Mouse (Mus musculus) heart, adult 9 months (tissue): ENCODE measurements at regions not wholly inside any gene's neighbourhood (a gene's known extent, or its start where the extent isn't known, plus 50 kb on each side); places are given as distances from the start of the nearest gene placed in this dataset.

Experiments used
- DNase-seq, 2 experiments: peaks; one replicate each; pipeline ENCODE4 v3.0.0; 2022; ENCODE audit warnings: low spot score in 2 of 2

DNA sequence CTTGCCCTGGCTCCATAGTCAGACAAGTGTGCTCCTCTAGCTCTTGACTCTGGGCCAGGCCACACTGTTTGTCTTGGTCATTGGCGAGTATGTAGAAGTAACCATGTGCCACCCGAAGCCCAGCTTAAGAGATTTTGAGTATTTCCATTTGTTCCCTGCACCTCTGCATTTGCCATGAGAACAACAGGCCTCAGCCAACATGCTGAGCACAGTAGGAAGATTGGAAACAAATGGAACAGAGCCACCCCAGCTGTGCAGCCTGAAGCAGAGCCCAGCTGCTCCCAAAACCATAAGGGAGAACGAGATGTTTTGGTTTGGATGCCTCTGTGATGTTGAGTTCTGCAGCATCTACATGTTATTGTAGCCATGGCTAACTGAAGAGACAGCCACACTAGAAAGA lies 433.1 kb upstream of the Gm6657 start:
- DNase-seq: peak; percentile 21 to 48

DNA sequence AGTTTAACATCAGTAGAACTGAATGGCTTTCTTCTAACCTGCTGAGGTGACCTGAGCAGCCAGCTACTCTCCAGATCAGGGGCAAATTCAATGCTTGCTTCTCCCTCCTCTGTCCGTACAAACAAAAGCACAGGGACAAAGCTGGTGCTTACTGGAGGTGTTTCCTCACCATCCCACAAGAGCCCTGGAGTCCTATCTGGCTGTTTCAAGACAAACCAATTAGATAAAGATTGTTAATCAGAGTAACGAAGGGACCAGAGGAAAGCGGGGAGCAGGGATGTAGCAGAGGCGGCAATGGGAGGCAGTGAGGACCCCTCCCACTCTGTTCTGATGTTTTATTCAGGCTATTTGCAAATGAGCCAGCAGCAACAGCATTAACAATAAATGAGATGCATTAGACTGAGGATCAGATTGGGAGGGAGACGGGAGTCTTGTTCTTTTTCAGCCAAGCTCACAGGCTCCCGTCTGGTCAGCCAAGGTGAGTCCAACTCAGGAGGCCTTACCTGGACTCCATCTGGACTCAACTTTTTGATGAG lies 418.0 kb upstream of the Gm6657 start:
- no peak for DNase-seq

DNA sequence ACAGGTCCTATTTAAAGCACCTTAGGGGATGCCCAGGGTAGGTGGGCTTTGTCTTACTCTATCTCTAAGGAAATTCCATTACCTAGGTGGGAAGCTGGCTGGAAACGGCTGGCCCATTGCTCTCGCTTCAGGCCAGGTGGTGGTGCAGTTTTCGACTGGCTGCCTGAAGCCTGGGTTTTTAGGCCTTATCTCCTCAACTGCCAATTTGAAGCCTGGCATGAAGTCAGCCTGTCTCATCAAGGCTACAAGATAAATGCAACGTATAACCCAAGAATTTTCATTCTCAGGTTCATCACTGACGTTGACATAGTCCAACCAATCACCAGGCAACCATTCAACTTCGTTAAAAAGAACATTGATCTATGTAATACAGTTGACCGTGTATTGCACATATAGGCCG lies 417.3 kb upstream of the Gm6657 start:
- no peak for DNase-seq

DNA sequence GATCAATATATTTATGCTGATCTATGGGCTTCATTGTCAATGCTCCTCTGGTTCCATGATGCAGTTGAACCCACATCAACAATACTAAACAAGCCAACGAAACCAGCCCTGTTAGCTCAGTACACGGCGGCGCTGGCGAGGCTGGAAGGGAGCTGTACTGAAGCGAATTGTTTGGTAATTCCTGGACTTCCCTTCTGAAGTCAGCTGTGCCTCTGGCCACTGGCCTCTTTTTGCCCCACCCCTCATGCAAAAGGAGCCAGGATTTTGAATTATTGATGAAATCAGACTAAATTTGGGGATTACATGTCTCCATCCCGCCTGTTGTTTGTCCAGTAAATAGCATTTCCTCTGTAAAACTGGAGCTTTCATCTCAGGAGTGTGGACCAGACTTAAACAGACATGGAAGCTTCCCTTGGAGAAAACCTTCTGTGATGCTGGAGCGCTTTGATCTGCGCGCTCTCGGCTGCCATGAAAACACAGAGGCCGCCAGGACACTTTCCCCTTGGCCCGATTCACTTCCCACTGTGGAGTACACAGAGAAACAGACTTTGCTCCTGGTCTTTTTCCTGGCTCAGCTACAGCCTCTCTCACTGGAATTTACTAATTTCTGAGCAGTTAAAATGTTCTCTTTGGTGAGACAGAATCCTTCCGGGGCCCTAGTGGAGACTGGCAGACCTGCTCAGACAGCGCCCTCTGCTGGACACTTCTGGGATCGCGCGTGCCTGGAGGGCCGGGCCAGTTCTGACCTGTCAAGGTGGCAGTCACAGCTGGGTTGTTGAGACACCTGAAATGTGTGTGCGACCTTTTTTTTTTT lies 412.9 kb upstream of the Gm6657 start:
- peak; percentile 77 to 78 for DNase-seq

DNA sequence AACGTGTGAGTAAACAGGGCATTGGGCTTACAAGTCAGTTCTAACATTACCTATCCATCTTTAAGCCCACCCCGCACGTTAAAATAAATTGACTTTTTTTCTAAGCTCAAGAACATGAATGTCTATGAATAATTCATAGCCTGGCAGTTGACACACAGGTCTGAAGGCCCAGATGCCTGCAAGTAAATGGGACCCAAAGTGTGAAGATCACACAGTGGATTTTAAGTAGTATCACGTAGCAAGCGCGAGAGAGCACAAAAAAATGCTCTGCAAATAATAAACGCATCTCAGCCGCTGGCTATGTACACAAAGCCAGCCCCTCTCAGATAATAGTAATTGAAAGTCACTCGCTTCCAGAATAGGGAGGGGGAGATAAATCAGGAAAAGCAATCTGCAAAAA lies 410.1 kb upstream of the Gm6657 start:
- no peak for DNase-seq

DNA sequence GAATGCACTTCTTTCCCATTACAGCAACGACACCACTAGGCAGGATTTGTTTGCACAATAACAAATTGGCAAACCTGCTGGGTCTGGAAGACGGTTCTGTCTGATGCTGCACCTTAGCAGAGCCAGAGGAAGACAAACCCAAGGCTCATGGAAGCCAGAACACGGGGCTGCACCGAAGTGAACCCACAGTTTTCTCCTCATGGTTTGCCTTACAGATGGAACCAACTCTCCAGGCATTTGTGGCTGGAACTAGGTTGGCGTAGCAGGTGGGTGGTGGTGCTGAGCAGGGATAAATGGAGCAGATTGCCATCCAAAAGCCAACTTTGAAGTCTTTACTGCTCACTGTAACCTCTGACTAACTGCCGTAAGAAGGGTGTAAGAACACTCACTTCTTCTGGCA lies 408.4 kb upstream of the Gm6657 start:
- no peak for DNase-seq

DNA sequence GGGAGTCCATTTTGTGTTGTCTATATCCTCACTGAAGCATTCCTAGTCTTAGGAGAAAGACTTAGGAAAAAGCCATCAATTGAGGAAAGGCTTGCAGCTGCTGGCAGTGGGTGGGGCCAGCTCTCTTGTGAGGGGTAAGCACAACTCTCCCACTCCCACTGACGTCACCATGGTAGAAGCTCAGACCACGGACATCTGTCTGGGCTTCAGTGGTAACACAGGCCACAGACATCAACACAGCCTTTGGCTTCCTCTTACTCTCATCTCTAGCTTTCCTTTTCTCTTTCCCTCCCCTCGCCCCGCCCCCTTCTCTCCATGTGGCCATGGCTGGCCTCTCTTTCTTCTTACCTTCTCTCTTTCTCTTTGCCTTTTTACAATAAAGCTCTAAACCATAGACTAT lies 407.4 kb upstream of the Gm6657 start:
- no peak for DNase-seq

DNA sequence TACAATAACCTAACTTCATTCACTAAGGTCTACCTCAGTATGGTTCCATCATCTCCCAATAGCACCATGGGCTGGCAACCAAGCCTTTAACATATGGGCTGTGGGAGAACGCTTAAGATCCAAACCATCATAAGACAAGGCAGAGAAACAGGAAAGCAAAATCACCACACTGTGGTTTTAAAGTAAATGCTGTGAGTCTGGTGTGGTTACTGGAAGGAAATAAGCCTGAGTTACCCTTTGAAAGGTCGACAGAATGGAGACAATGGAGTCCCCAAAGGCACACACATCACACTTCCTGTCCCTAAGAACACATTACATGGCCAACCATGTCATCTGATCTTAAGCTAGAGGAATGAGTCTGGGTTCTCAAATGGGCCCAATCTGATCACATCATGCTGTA lies 405.8 kb upstream of the Gm6657 start:
- DNase-seq: no peak

DNA sequence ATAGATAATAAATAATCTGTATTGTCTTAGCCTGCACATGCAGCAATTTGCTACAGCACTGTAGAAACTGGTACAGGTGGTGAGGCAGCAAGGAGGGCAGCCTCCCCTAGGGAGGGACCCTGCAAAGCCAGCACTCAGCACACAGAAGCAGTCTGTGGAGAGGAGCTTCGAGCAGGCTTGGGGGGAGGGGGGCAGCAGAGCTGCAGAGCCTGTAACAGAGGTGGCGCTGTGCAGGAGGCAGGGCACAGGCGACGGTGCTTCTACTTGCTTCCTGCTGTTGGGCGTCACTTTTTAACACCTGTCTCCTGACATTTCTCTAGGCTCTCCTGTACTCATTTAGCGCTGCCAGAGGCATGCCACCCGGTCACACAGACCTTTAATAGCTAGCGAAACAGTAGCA lies 404.6 kb upstream of the Gm6657 start:
- no peak for DNase-seq

DNA sequence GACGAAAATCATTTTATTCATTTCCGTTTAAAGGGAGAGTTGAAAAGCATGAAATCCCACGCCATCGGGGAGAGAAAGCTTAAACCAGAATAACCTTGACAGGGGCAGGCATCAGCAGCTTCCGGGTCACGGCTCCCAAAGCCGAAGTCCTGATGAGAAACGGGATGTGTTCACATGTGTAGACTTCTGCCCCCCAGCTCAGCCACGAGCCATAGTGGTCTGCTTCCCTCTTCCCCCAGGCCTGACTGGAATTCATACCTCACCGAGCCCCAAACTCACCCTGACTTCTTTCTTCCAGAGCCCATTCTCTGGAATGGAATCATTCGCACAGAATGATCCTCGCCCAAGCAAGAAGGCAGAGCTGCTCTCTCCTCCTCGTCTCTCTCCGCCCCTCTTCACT lies 404.2 kb upstream of the Gm6657 start:
- DNase-seq: no peak

DNA sequence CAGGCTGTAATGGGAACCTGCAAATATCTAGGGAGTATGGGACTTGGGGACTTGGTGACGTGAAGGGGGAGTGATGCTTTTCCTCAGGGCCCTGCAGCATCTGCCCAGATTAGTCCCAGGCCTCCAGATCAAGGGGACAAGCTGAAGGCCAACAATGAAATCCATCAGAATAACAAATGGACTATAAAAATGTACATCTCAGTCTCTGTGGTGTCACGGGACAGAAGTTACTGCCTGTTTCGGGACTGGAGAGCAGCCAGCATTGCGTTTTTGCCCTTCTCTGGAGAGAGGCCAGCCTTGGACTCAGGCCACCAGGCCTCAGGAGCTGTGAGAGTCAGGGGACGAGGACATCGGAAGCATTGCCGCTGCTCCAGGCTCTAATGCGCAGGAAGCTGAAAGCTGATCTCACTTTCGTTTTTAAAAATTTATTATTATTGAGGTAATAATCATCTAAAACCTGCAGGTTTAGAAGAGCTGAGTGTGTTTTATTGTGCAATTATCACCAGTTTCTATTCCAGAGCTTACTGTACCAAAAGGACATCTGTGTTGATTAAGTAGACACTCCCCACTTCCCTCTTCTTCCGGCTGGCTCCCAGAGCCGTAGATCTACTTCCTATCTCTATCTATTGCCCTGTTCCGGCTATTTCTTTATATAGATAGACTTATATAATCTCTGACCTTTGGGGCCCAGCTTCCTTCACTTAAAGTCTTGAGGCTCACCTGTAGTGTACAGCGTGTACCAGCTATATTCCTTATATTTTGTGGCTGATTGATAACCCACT lies 403.0 kb upstream of the Gm6657 start:
- DNase-seq: peak; percentile 44 to 50

DNA sequence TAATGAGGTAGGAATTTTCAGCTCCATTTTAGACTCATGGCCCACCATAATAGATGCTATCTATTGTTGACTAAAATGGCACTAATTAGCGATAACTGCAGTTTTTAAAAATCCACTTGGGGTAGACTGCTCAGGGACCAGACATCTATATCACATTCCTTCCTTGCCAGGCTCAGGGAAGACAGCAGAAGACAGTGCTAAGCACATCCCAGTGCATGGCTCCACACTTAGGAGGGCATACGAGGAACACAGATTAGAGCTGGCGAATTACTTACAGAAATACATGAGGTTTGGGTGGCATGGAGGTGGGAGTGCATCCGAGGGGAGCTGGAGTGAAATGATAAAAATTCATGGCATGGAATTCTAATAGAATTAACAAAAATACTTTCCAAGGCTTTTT lies 395.5 kb upstream of the Gm6657 start:
- no peak for DNase-seq

DNA sequence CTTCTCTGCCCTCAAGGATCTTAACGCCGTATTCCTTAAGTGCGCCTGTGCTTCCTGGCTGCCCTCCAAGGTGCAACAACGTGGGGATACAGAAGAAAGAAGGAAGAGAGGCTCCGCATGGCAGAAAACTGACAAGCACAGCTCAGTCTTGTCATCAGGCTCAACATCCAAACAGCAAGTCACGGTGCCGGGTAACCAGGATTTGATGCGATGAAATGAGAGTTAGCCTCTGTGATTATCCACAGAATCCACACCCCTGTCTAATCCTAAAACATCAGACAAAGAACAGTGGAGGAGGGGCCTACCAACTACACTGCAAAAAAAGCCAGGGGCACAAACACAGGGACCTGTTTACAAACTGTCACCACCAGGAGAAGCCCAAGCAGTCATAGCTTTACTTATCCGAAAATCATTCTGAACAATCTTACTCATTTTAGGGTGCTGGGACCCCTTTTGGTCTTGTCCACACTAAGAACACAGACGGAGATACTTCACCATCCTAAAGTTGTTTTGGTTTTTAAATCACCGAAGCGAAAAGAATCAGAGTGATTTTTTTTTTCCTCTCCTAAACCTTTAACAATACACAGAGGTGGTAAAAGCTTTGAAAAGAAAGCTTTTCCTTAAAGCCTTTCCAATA lies 394.8 kb upstream of the Gm6657 start:
- DNase-seq: no peak

DNA sequence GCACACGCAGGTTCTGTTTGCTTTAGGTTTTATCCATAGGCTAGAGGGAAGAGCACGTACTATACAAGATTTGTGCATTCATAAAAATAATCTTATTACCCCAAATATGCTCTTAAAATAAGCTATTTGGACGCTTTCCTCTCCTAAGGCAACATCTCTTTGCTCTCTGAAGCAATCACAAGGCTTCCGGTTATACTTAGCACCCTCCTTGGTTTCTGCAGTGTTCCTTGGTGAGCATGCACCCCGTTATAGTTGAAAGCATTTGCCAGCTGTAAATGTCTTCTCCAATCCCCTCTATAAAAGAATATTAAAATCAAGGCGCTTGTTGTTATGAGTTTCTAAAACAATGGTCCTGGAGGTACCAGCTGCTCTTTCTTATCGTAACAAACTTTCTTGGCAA lies 386.4 kb upstream of the Gm6657 start:
- no peak for DNase-seq

DNA sequence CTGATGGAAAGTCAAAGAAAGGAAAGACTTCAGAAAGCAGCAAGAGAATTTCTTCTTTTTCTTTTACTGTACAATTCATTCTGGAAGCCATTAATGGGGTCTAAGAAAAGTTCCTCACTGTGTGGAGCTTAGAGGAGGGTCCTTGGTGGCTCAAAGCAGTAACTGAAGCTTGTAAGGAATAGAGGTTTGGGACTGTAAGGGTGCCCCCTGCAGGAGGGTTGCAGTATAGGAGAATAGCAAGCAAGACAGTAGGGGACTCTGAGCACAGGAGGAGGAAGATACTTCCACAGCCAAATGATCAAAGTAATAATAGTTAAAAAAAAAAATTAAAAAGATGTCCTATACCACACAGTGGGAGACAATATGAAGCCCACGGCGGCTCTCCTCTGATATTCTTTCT lies 382.8 kb upstream of the Gm6657 start:
- DNase-seq: no peak

DNA sequence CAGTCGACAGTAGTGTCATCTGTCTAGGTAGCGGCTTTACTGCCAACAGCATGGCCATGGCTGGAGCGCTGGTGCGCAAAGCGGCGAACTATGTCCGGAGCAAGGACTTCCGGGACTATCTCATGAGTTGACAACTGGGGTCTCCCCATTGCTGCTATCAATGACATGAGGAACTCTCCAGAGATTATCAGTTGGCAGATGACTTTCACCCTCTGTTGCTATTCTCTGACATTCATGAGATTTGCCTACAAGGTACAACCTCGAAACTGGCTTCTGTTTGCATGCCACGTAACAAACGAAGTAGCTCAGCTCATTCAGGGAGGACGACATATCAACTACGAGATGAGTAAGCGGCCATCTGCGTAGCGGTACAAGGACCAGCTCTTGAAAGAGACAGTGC lies 374.6 kb upstream of the Gm6657 start:
- DNase-seq: no peak

DNA sequence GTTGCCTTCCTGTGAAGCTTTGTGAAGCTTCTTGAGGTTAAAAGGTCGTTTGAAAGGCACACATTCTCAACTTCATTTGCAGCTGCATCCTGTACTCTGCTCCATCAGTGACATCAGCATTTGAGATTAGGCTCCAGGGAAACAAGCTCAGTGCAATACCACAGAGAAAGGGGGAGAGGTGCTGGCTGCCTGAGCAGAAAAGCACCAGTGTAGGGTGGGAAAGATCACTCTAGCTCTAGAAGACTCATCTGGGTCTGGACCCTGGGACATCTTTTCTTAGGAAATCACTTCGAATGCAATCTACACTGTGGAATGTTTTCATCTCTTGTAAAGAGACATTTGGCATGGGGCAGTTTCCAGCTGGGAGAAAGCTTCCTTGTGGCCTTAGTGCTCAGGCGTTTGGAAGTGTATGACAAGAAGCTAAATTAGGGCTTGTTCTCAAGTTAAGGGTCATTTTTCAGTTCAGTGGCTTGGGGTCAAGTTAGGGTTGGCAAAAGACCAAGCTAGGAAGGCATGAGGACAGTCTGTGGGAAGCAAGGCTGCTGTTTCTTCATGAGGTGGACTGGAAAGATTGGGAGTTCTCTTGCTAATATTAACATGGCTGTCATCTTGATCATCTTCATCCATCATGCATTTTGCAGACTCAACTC lies 370.5 kb upstream of the Gm6657 start:
- DNase-seq: peak; percentile 23 to 63

DNA sequence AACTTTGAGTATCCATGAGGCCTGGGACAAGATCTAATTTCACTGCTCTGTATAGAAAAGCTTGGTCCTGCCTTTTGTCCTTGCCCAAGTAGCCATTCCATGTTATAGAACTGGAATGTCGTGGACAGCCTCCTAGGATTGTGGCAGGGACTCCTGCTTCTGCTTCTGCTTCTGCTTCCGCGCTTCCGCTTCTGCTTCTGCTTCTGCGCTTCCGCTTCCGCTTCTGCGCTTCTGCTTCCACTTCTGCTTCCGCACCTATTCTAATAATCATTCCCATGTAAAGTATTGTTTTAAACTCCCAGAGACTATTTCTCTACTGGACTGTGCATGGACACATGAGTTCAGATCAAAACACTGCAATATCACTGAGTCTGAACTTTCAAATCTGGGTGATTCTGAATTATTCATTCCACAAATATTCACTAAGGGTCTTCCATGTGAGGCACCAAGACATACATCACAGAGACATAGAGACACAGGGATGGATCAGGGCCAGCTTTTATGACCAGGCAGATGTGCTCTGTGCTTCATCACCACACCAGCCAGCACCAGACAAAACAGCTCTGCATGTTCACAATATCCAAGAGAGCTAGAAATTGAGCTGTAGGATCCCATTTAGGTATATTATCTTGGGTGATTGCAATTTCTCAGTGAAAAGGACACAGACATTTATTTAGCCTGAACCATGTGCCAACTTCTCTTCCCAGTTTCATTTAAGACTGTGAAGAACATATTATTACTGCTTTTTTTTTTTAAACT lies 360.5 kb upstream of the Gm6657 start:
- DNase-seq: no peak

DNA sequence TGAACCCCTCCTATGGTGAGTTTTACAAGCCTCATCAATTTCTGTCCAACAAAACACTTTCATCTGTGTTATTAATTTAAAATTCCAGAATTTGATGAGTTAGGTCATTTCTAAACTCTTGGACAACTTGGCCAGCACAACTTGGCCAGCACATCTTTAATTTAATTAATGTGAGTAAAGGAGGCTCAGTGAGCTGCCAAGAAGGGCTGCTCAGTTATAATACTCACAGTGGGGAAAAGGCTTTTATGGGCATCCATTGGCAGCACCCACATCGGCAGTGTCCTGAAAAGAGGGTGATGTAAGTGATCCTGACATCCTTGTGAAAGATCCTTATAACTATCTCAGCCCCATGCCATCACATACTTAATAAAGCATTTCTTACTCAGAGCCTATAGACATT lies 359.2 kb upstream of the Gm6657 start:
- no peak for DNase-seq

DNA sequence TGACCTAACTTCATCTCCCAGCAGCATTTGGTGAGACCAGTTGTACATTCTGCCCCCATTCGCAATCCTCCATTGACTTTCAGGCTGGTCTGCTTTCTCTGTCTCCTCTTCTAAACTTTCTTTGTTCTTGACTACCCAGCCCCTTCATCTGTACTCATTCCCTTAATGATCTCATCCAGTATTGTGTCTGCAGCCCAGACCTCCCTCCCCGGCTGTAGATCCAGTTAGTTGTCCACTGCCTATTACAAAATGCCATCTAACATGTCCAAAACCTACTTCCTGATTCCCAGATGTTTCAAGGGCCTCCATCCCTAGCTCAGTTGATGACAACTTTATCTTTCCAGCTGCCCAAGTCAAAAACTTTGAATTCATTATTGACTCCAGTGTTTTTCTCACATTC lies 357.8 kb upstream of the Gm6657 start:
- DNase-seq: peak in 1 of 2 experiments; percentile 28

DNA sequence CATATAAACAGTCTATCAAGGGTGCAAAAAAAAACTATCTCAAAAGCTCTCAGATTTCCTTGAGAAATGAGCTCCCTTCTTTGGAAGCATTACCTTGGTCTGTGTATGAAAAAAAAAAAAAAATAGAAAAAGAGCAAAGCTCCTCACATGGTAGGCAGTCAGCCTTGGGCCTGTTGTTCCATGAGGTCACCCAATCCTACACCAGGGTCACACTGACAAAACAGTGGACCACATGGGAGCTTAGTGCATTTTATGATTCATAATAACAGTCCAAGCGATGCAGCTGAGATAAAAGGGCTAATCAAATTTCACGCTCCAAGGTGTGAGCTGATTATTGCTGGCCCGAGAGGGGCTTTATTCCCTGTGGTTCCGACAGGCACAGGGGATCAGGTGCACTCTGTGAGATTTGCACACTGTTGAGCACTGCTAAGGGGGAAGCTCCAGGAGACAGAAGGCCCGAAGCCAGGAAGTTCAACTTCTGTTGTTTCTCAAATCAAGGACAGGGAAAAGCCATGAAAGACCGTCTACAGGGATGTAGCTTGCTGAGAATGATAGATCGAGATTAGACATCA lies 352.1 kb upstream of the Gm6657 start:
- DNase-seq: no peak
